Mouse (Mus musculus) heart, postnatal 4 days (tissue): ENCODE measurements around the gene Pcgf2. TPM values are rescaled to one million over a fixed set of nuclear protein-coding genes. Genes with fewer than 3 reads are reported as not detected.
"Not testable (repeated sequence)": the region's sequence is repeated elsewhere in the genome, so short reads cannot be mapped to it uniquely, and the experiment has no call there.

Experiments
- DNase-seq: peaks from one replicate; pipeline ENCODE4 v3.0.0; 2021
- total RNA-seq, 2 experiments: library from RNA; stranded (reverse); gene quantifications; 2 replicates each; pipeline ENCODE4 v1.2.3; 2021

Gene Pcgf2
- total RNA-seq, result 10 to 100 TPM; 31.3 to 31.8 TPM

DNA sequence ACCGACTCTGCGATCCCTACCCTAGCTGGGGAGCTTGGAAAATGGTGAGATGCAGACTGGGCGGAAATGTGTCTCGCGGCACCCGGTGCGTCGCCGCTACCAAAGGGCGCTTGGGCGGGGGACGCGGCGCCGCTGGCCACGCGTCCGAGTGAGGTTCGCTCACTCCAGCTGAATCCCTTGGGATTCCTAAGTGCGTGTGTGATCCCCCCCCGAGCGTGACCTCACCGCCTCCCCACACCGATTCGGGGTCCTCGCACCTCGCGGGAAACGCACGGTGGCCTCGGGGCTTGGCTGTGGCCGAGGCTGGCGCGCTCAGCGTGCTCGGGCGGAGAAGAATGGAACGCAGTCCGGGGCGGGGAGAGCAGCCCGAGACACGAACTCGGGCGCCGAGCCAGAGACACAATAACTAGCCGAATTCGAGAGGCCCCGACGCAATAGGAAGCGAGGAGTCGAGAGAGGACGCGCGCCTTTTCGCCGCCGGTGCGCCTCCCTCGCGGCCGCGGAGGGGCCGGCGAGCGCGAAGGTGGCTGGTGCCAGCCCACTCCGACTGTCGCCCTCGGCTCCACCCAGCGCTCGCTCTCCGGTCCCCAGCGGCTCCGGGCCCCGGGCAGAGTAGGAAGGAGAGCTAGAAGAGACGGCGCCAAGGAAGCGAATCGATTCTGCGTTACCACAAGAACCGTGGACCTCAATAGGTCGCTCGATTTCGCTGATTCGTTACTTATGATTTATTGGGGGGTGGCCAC lies at the start of gene Pcgf2:
TSS of gene Pcgf2 (minus strand) at position 495 of the 743 bp plus-strand sequence.
- peak; percentile 90 for DNase-seq

DNA sequence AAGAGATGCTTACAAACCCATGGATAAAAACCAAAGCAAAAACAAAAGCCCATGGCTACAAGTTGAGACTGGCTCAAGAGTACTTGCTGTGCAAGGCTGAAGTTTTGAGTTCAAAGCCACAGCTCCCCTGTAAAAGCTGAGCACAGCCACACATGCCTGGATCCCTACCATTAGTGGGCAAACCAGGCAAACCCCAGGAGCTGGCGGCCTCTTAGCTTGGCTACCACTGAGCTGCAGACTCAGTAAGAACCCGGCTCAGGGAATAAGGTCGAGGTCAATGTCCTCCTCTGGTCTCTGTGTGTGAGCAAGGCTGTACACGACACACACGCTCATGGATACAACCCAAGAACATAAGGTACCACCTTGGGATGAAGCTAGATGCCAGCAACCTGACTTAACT lies 48.2 kb upstream of the Pcgf2 start:
- no peak for DNase-seq

GRCm38 (mm10) chr11:97747773-97748172 lies 47.5 kb upstream of the Pcgf2 start:
- DNase-seq, result peak; percentile 19

- DNase-seq, result no peak
These were observed 45.0 kb upstream of the Pcgf2 start for GRCm38 (mm10) chr11:97745331-97745721.

DNA sequence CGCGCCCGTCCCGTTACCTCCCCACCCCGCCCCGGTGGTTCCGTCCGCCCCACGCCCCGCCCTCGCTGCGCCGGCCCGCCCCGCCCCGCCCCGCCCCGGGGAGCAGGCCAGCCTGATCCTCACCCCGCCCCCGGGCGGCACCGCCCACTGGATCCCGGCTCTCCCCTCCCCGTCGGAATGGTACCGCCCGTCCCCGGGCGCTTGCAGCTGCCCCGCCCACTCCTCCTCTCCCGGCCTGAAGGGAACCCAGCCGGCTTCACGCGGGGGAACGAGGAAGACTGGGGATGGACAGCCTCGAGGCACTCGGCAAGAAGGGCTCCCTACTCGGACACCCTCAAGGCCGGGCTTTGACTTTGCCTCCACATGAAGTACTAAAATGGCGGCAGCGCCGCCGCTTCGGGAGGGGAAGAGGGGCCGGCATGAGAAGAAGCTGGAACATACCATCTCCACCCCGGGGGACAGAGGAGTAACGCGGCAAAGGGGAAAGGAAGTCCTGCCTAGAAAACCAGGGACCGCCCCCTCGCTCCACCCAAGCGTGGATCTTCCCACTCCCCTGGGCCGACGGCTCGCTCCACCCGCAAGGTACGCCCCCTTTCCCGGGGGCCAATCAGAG lies 44.5 kb upstream of the Pcgf2 start:
- DNase-seq, result peak; percentile 98

- peak; percentile 69 for DNase-seq
These were observed 43.9 kb upstream of the Pcgf2 start, which contains the start of gene Pip4k2b for GRCm38 (mm10) chr11:97744063-97744717. Pip4k2b (minus strand) TSS chr11:97744704.

- no peak for DNase-seq
These were observed 43.1 kb upstream of the Pcgf2 start for GRCm38 (mm10) chr11:97743423-97743822.

GRCm38 (mm10) chr11:97742591-97742990 lies 42.3 kb upstream of the Pcgf2 start:
- DNase-seq, result no peak

DNA sequence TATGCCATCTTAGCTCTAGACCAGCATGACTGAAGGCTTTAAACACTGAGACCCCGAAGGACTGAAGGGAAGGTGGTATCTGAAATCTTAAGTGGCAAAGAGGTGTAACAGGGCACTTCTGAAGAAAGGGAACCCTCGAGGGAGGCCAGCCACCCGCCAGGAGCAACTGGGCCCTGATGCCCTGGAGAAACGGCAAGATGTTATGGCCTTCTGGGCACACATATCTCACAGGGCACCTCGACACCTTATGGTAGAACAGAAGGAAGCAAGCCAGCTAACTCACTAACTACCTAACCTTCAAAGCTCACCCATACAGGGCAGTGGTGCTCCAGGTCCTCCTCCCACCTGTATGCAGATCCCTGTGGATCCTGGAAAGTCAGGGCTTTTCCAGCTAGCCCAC lies 41.9 kb upstream of the Pcgf2 start:
- no peak for DNase-seq

GRCm38 (mm10) chr11:97740190-97740589 lies 39.9 kb upstream of the Pcgf2 start:
- DNase-seq, result peak; percentile 31

GRCm38 (mm10) chr11:97739155-97739554 lies 38.9 kb upstream of the Pcgf2 start:
- DNase-seq, result no peak

DNA sequence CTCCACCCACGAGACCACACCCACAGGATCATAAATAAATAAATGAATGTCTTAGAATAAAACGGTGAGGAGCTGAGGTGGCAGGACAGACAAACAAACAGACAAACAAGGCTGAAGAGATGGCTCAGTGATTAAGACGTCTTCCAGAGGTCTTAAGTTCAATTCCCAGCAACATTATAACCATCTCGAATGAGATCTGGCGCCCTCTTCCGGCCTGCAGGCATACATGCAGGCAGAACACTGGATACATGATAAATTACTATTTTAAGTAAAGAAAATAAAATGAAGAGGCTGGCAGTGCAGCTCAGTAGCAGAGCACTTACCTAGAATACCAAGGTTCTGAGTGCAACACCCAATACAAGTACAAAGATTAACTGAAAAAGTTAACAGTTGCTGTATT lies 38.4 kb upstream of the Pcgf2 start:
- DNase-seq, result no peak

DNA sequence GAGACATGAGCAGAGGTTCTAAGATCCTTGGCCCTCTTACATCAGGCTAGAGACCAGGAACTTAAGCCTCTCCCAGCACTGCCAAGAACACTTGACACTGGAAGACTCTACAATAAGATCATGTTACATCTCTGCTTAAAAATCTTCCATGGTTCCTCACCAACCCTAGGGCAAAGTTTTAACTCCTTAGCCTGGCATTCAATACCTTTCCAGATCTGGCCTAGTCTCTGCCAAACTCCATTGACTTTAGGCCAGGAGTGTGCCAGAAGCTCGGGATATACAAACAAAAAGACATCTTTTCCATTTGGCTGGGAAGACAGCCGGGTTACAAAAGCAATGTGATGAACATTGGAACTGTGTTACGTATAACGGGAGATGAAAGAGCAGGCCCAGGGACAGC lies 37.3 kb upstream of the Pcgf2 start:
- DNase-seq, result no peak

- no peak for DNase-seq
These were observed 36.3 kb upstream of the Pcgf2 start for GRCm38 (mm10) chr11:97736645-97737044.

DNA sequence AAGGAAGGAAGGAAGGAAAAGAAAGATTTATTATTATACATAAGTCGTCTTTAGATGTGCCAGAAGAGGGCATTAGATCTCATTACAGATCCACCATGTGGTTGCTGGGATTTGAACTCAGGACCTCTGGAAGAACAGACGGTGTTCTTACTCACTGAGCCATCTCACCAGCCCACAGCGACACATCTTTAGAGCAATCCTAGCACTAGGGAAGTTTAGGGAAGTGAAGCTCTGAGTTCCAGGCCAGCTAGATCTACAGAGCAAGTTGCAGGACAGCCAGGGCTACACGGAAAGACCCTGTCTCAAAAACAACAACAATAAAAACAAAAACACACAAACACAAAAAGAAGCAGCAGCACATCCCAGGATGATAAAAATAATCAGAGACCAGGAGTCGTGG lies 34.5 kb upstream of the Pcgf2 start:
- DNase-seq, result not testable (repeated sequence)

GRCm38 (mm10) chr11:97733689-97734088 lies 33.4 kb upstream of the Pcgf2 start:
- DNase-seq, result no peak

GRCm38 (mm10) chr11:97728730-97729129 lies 28.4 kb upstream of the Pcgf2 start:
- no peak for DNase-seq

DNA sequence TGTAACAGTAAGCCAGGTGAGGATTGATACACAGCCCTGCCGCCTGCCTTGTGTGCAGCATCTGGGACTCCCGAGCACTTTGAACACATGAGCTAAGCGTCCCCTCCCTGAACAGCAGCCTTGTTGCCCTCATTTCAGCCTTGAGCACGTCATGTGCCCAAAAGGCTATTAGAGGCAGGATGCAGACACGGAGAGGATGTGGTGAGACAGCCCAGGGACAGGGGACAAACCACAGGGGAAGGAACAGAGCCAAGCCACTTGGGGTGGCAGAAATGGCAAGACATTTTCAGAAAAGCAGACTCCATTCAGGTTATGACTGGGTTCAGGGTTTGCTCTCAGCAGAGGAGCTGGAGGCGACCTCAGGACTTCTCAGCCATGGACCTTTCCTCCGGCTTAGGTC lies 28.0 kb upstream of the Pcgf2 start:
- DNase-seq, result no peak

DNA sequence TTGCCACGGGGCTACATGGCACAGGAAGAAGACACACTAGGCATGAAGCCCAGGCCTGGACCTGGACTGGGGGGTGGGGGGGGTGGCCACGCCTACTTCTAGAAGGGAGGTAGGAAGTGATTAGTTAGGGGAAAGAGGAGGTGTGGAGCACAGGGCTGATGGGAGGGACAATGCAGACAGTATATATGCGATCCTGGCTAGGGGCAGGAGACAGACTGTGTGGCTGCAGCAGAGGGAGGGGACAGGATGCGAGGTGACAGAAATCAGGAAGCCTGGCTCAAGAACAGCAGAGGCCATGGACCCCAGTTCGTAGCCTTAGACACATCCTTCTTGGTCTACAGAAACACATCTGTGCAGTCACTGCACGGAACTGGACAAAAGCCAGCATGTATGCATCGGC lies 23.4 kb upstream of the Pcgf2 start:
- DNase-seq, result no peak

DNA sequence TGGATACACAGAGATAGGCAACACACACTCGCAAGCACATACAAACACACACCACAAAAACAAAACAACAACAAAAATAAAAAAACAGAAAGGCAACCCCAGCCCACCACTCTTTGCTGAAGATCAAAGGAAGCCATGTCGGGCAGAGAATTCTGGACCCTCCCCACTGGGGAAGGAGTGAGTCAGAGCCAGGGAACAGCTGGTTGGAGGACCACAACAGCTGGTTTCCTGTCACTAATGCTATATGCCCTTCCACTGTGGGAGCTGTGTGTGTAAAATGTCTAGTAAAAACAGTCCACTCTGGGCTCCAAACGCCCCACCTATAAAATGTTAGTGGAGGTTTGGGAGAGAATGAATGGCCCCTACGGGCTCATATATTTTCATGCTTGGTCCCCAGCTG lies 21.0 kb upstream of the Pcgf2 start:
- DNase-seq, result no peak

- DNase-seq, result no peak
These were observed 18.7 kb upstream of the Pcgf2 start for GRCm38 (mm10) chr11:97719041-97719440.

- DNase-seq, result no peak
These were observed 18.1 kb upstream of the Pcgf2 start for GRCm38 (mm10) chr11:97718281-97718860.
